Mouse (Mus musculus) heart, postnatal 10 days (tissue): ENCODE results near the gene Cox5b. TPM values are rescaled to one million over a fixed set of nuclear protein-coding genes. Genes with fewer than 3 reads are reported as not detected.
"Not testable (repeated sequence)": the region's sequence is repeated elsewhere in the genome, so short reads cannot be mapped to it uniquely, and the experiment has no call there.

Experiments used
- DNase-seq, 2 experiments: peaks; one replicate each; pipeline ENCODE4 v3.0.0; 2021
- intact Hi-C: fragments of 180-260 bp; cut with DNase I; formaldehyde crosslinking; loops from one replicate; pipeline ENCODE4 v1.15.1; 2025
- total RNA-seq, 2 experiments: library from RNA; stranded (reverse); gene quantifications; 2 replicates each; pipeline ENCODE4 v1.2.3; 2021

Cox5b gene
- 1,000 to 10,000 TPM; 2,031 to 2,046 TPM for total RNA-seq

- DNase-seq: peak; percentile 98 to 99
- intact Hi-C loops: loop anchor here (2.0 kb wide), 1 partner anchor 17 kb away; no protein-coding TSS in a partner anchor
Measured at GRCm38 (mm10) chr1:36691271-36692155, at the start of gene Cox5b. Gene Cox5b (plus strand): TSS chr1:36691449.

GRCm38 (mm10) chr1:36643957-36644614, 47.2 kb upstream of the Cox5b start:
- intact Hi-C loops: no loop called here
- no peak for DNase-seq

GRCm38 (mm10) chr1:36644615-36645007, 46.6 kb upstream of the Cox5b start:
- intact Hi-C loops: no loop called here
- DNase-seq: no peak

GRCm38 (mm10) chr1:36646285-36646684, 45.0 kb upstream of the Cox5b start:
- intact Hi-C loops: no loop called here
- no peak for DNase-seq

DNA sequence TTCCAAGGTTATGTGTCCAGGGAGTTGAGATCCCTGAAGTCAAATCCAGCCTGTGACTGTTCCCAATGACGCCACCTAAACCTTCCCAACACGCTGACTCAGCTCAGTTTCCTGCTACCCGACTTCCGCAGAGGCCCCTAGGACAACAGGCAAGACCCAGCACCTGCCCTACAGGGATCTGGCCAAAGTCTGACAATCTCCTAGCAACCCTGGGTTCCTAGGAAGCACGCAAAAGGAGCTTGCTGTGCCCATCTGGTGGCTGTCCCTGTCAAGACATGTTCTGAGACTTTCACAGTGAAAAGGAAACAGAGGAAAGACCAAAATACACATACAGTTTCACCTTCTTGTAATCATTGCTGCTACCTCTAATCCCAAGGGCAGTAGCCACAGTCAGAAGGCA, 43.6 kb upstream of the Cox5b start:
- peak in 1 of 2 experiments; percentile 27 for DNase-seq
- intact Hi-C loops: no loop called here

DNA sequence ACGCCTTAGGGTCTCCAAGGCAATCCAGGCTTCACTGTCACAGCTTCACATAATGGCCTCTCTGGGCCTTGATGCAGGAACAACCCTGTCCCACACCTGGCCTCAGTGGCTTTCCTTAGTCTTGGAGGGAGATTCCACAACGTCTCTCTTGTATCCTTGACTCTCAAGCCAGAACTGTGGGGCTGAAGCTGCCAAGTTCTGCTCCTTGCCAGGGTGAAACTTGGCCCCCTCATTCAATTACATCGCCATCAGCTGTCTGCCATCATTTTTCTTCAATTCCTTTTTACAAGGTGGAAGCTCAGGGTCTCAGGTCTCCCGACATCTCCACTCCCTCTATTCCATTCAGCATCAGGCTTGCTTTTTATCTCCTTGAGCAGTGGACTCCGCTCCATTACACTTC, 36.2 kb upstream of the Cox5b start:
- intact Hi-C loops: no loop called here
- DNase-seq: no peak

DNA sequence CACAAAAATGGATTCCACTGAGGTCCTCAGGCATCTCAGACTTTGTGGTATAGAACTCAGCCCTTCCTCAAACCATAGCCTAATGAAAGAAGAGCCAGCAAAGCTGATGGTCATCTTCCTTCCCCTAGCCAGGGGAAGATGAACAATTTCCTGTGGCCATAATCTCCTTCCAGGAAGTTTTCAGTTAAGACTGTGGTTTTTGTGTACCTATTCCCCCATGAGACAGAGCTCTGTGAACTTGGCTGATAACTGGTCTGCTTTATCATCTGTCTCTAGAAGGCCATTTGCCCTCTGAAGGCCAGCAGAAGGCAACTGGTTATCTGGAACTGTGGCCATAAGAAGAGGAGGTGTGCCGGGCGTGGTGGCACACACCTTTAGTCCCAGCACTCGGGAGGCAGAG, 35.0 kb upstream of the Cox5b start:
- DNase-seq: no peak
- intact Hi-C loops: no loop called here

DNA sequence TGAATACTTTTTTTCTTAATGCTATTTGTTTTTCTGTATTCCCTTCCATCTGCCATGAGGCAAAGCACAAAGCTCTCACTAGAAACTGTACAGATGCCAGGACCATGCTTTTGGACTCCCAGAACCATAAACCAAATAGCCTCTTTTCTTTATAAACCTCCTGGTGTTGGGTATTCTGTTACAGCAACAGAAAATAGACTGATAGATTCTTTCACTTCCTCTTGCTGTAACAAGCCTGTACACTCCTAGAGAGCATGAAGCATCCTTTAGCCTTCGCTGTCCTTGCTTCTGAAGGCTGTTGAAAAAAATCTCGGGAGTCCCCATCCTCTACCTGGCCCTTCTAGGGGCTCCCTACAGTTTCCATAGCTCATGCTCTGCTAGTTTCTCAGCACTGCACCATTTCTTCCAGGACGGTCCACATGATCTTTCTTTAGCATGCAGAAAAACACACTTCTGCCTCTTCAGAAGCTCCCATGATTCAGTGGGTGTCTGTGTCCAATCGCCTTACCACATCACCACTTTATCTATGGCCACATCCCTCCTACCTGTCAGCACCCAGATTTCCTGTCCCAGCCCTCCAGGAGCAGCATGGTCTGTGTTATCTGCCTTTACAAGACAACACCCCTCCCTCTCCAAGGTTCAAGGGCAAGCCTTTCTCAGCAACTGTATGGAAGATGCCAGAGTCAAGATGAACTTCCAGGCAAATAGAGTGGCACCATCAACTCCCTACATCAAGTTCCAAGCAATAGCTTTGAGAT, 33.4 kb upstream of the Cox5b start:
- intact Hi-C loops: no loop called here
- no peak for DNase-seq

DNA sequence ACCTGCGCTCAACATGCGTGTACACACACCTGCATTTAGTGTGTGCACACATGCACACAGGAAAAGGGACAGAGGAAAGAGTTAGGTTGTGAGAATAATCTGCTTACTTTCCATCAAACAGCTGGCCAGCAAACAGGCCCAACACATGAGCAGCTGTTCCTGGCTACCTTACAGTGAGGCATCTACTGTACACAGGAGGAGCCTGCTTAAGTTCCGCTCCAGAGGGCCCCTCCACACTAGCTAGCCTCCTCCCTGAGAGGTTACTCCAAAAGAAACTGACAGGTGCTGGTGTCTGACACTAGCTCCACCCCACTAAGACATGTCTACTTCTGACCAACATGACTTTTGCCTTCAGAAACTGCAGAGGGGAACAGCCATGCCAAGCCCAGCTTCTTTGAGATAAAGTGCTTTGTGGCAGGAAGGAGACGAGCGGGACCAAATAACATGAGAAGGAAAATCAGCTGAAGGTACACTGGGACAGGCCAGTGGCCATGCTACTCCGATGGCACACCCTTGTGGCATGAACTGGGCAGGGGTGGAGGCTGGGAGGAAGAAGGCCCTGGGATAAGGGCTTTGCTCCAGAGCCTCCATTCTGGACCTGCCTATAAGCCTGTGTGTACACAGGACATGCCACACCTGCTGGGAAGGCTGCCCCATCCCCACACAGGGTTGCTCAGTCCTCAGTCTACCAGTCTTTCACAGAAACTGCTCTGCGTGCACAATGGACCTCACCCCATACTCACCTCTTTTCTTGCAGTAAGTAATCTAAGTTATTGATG, 32.4 kb upstream of the Cox5b start:
- no peak for DNase-seq
- intact Hi-C loops: no loop called here

DNA sequence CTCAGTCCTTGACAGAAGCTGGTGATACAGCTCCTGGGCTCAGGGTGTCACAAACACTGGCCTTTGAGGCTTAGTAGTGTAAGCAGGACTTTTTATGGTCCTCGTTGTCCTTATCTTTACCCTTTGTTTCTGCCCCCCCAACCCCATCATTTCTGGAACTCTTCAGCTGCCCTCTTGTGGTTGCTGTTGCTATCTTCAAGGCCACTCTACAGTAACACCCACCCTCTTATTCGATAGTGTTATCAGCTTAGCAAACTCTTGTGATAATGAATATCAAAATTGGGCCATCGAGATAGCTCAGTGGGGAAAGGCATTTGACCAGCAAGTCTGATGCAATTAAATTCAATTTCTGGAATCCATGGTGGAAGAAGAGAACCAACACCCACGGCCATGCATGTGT, 26.8 kb upstream of the Cox5b start:
- intact Hi-C loops: loop anchor here (1.0 kb wide), 1 partner anchor 117 kb away; the partner anchor contains the start of gene Ankrd39
- DNase-seq: peak; percentile 26 to 41

DNA sequence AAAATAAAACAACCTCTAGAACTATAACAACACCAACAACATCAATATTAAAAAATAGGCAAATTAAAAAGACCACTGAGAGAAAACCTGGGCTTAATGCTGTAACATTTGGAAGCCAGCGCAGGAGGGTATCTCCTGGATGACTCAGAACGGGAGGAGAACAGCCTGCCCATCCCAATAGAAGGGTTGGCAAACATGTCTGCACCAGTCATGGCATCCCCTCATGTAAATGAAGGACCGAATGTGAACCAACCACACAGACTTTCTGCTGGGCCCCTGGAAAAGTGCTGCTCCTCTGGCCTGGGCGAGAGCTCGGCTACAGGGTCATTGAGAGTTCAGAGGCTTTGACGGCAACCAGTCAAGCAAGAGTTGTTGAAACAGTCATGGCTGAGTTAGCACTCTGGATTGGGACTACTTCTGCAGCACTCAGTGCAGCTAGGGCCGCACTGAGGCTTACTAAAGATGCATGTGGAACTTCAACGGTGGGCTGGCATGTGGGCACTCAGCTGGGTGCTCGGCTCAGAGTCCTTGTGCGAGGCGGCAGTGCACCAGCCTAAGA, 26.0 kb upstream of the Cox5b start:
- intact Hi-C loops: no loop called here
- DNase-seq: no peak

DNA sequence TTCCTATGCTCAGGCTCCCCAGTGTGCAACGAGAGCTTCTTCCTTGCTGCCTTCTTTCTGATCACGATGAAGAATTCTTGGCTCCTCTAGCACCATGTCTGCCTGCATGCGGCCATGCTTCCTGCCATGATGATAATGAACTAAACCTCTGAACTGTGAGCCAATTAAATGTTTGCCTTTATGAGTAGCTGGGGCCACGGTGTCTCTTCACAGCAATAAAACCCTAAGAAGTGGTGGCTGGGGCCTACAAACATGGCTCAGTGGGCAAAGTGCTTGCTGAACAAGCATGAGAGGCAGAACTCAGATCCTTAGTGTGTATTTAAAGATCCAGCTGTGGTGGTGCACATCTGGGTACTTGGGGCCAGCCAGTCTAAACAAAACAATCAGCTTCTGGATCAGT, 25.3 kb upstream of the Cox5b start:
- DNase-seq: no peak
- intact Hi-C loops: no loop called here

- DNase-seq, intact Hi-C loops: not testable (repeated sequence)
Measured at GRCm38 (mm10) chr1:36668007-36668406, 23.2 kb upstream of the Cox5b start.

DNA sequence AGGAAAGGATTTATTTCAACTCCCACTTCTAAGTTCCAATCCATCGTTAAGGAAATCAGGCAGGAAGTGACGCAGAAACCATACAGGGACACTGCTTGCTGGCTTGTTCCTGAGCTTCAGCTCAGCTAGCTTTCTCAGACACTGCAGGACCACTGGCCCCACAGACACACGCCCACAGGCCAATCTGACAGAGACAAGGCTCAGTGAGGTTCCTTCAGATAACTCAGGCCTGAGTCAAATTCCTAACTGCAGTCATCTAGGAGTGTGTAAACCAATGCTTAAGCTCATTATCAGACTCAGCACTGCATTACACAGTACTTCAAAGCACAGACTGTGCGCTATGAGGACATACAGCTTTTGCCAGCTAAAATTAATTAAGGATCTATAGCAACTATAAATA, 21.0 kb upstream of the Cox5b start:
- intact Hi-C loops: no loop called here
- DNase-seq: no peak

DNA sequence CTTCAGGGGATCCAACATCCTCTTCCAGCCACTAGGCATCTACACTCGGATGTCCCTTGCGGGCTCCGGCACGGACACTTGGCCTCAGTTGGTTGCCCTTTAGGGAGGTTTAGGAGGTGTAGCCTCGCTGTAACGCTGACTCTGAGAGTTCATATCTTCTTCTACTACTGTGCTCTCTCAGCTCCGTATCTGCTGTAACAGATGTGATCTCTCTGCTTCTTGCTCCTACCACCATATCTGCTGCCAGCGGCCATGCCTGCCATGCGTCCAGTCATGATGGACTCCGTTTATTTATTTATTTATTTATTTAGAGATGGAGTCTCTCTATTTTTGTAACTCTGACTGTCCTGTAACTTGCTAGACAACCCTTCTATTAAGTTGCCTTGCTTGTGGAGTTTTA, 20.0 kb upstream of the Cox5b start:
- DNase-seq: no peak
- intact Hi-C loops: no loop called here

DNA sequence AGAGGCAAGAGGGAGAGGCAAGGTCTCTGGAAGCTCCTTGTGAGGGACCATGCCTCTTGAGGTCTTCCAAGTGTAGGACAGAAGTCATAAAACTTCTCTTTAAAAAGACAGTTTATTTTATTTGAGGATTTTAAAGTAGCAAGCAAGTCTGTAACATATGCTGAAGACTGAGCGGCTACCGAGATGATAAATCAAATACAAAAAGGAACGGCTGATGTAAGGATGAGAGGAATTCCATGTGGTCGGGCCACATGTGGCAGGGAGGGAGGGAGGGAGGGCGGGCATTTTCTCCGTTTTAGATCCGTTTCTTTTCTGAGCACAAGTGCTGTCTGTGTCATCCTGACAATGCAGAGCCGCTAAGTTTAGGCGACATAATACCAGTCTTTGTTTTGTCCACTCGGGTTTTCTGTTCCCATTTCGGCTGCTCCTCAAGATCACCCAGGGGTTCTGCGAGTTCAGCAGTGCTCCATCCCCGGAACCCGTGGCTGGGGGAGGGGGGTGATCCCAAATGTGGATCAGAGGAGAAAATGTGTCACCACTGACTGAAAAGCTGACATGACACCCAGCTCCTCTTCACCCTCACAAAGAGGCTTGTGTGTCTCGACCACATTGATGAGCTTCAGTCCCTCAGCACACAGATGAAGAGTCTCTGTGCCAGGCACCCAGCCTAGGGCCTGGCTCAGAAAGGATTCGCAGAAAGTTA, 18.4 kb upstream of the Cox5b start:
- DNase-seq: no peak
- intact Hi-C loops: no loop called here

DNA sequence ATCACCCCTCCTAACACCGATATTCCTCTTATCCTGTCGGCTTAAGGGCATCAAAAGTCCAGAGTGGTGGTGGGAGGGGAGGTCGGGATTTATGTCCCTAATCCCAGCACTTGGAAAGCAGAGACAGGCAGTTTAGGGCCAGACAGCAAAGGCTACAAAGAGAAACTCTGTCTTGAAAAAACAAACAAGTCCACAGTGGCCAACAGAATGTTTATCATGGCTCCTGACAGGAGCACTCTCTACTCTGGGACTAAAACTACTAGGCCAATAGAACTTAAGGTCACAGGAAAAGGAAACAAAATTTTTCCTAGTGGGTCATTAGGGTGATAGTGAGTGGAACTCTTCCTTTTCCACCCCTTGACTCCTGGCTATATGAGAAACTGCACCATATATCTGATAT, 16.3 kb upstream of the Cox5b start:
- intact Hi-C loops: no loop called here
- no peak for DNase-seq

GRCm38 (mm10) chr1:36680893-36681292, 10.4 kb upstream of the Cox5b start:
- no peak for DNase-seq
- intact Hi-C loops: no loop called here

DNA sequence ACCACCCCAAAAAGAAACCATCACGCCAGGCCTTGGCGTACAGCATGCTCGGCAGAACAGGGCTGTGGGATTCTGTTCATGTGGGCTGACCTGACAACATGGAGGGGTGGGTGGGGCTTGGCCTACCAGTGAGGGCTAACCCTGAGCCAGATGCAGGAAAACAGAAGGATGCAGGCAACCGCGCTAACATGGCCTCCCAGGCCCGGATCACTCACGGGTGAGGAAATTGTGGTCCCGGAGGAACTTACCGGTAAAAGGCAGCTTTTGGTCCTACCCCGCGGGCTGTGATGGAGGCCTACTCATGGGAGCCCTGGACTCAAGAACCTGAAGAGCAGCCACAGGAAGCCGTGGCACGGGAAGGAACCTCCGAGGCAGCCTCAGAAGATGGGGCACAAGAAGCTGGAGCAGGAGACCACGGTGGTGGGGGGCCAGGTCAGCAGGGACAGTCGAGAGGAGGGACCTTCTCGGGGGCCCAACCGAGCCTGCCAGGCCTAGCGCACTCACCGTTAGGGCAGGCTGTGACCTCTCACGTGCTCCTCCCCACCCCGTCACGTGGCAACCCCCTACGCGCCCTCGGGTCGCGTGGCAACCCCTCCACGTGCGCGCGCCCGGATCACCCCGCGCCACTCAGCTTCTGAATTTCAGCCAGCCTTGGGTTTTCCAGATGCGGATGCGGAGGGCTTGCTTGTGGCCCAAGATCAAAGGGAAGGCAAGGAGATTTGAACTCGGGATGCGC, 8.5 kb upstream of the Cox5b start, which contains the start of gene Fam178b:
Fam178b (minus strand) TSS at position 564 of the 736 bp plus-strand sequence.
- intact Hi-C loops: loop anchor here (2.0 kb wide), 1 partner anchor 46 kb away; no protein-coding TSS in a partner anchor
- no peak for DNase-seq
